Mouse (Mus musculus) common myeloid progenitor, adult 5-6 weeks (primary cell): ENCODE measurements around the gene Fgfr2. TPM values are rescaled to one million over a fixed set of nuclear protein-coding genes. Genes with fewer than 3 reads are reported as not detected.
A peak's percentile ranks its signal among the peaks of the same experiment; 100 is the strongest.
"Not testable (repeated sequence)": the region's sequence is repeated elsewhere in the genome, so short reads cannot be mapped to it uniquely, and the experiment has no call there.

ENCODE experiments used
- ATAC-seq: replicated peaks from 2 replicates; pipeline ENCODE4 v1.8.0; 2016; ENCODE audit warnings: low read depth, mild to moderate bottlenecking, moderate TSS enrichment, inconsistent platforms; ENCODE audit not compliant: poor library complexity, severe bottlenecking
- total RNA-seq: library from RNA; stranded (forward); fragments of 200-1000, 187-1606 nt; gene quantifications from 2 replicates; pipeline ENCODE4 v1.2.3, GENCODE M21; 2017

The Fgfr2 gene
- total RNA-seq, 1 experiment from 2014 or later, result not detected

GRCm38 (mm10) chr7:131411941-131412270, 1711.2 kb downstream of the Fgfr2 start:
- no peak for ATAC-seq

- no peak for ATAC-seq
Measured at GRCm38 (mm10) chr7:131411221-131411940, 1711.8 kb downstream of the Fgfr2 start.

- ATAC-seq, result peak; percentile 99
Measured at GRCm38 (mm10) chr7:131410416-131411058, 1712.6 kb downstream of the Fgfr2 start, which contains the start of the genes Ikzf5 and Acadsb. TSS of gene Ikzf5 (minus strand) at chr7:131410521. TSS of gene Acadsb (plus strand) at chr7:131410601.

GRCm38 (mm10) chr7:131409988-131410385, 1713.2 kb downstream of the Fgfr2 start:
- peak; percentile 16 for ATAC-seq

GRCm38 (mm10) chr7:131409321-131409987, 1713.7 kb downstream of the Fgfr2 start:
- peak; percentile 10; the same call in 1 of the 2 replicates for ATAC-seq

- ATAC-seq, result not testable (repeated sequence)
Measured at GRCm38 (mm10) chr7:131391761-131392160, 1731.4 kb downstream of the Fgfr2 start.

- ATAC-seq, result peak; percentile 36
Measured at GRCm38 (mm10) chr7:131371880-131372651, 1751.1 kb downstream of the Fgfr2 start.

- ATAC-seq, result no peak
Measured at GRCm38 (mm10) chr7:131371470-131371860, 1751.7 kb downstream of the Fgfr2 start.

GRCm38 (mm10) chr7:131370648-131371469, 1752.3 kb downstream of the Fgfr2 start, which contains the start of gene Pstk:
TSS of gene Pstk (plus strand) at chr7:131371141.
- peak; percentile 94 for ATAC-seq

GRCm38 (mm10) chr7:131364131-131364530, 1759.0 kb downstream of the Fgfr2 start:
- no peak for ATAC-seq

- ATAC-seq, result peak; percentile 95
Measured at GRCm38 (mm10) chr7:131362615-131363300, 1760.4 kb downstream of the Fgfr2 start, which contains the start of gene 2310057M21Rik. TSS of gene 2310057M21Rik (minus strand) at chr7:131362759.

- ATAC-seq, result peak; percentile 44
Measured at GRCm38 (mm10) chr7:131362269-131362614, 1760.9 kb downstream of the Fgfr2 start.

GRCm38 (mm10) chr7:131356105-131356504, 1767.0 kb downstream of the Fgfr2 start:
- no peak for ATAC-seq

GRCm38 (mm10) chr7:131345856-131346541, 1777.2 kb downstream of the Fgfr2 start:
- no peak for ATAC-seq

- no peak for ATAC-seq
Measured at GRCm38 (mm10) chr7:131337502-131338068, 1785.6 kb downstream of the Fgfr2 start.

- ATAC-seq, result no peak
Measured at GRCm38 (mm10) chr7:131333564-131333963, 1789.6 kb downstream of the Fgfr2 start, which contains the start of gene Fam24a. TSS of gene Fam24a (plus strand) at chr7:131333864.

- no peak for ATAC-seq
Measured at GRCm38 (mm10) chr7:131331688-131332087, 1791.5 kb downstream of the Fgfr2 start.

- ATAC-seq, result no peak
Measured at GRCm38 (mm10) chr7:131329416-131329815, 1793.7 kb downstream of the Fgfr2 start, which contains the start of gene Fam24b. TSS of gene Fam24b (minus strand) at chr7:131329516.
